Mouse (Mus musculus) kidney, postnatal 0 days (tissue): ENCODE data around the gene Prkacb. TPM values are rescaled to one million over a fixed set of nuclear protein-coding genes. Genes with fewer than 3 reads are reported as not detected.

Experiments used
- ATAC-seq: fragments of 200-750 bp; cut with Nextera tagmentation; replicated peaks from 2 replicates; pipeline ENCODE4 v1.8.0; 2017; ENCODE audit warnings: low read depth, moderate number of reproducible peaks, moderate TSS enrichment, moderate library complexity; ENCODE audit not compliant: low FRiP score
- DNase-seq: peaks from one replicate; pipeline ENCODE4 v3.0.0-alpha.2; 2016; ENCODE audit warnings: low spot score
- H3K27ac ChIP-seq: fragments of 300-500 bp; sonication (generic); 2 replicates; pipeline ENCODE4 v1.5.1; 2014; ENCODE audit warnings: mild to moderate bottlenecking
- H3K27me3 ChIP-seq: fragments of 300-500 bp; sonication (generic); 2 replicates; pipeline ENCODE4 v1.6.1; 2014; ENCODE audit warnings: low read length, mixed read lengths; ENCODE audit not compliant: insufficient read depth
- H3K36me3 ChIP-seq: fragments of 300-500 bp; sonication (generic); 2 replicates; pipeline ENCODE4 v1.6.1; 2014; ENCODE audit warnings: low read length, mixed read lengths; ENCODE audit not compliant: insufficient read depth
- H3K4me1 ChIP-seq: fragments of 300-500 bp; sonication (generic); replicated peaks from 2 replicates; pipeline ENCODE4 v1.6.1; 2014; ENCODE audit warnings: antibody characterized with exemption, low read length, mixed read lengths; ENCODE audit not compliant: insufficient read depth
- H3K4me2 ChIP-seq: fragments of 300-500 bp; sonication (generic); 2 replicates; pipeline ENCODE4 v1.6.1; 2014; ENCODE audit warnings: mild to moderate bottlenecking, low read length, moderate library complexity, mixed read lengths
- H3K4me3 ChIP-seq: fragments of 300-500 bp; sonication (generic); replicated peaks from 2 replicates; pipeline ENCODE4 v1.5.1; 2014; ENCODE audit warnings: low read depth, low read length
- H3K9ac ChIP-seq: fragments of 300-500 bp; sonication (generic); 2 replicates; pipeline ENCODE4 v1.6.1; 2014; ENCODE audit warnings: low read depth, low read length
- H3K9me3 ChIP-seq: fragments of 300-500 bp; sonication (generic); replicated peaks from 2 replicates; pipeline ENCODE4 v1.6.1; 2016; ENCODE audit warnings: low read length, inconsistent platforms, mixed read lengths
- CTCF ChIP-seq: IDR thresholded peaks from 2 replicates; pipeline ENCODE4 v1.5.1; 2016; ENCODE audit warnings: antibody characterized with exemption, low read depth, mild to moderate bottlenecking, moderate library complexity
- WGBS: fragments of 180-500 bp; shearing (Covaris S2); extraction: QIAGEN DNeasy Blood & Tissue Kit; methylation state at CpG from one replicate; pipeline ENCODE4 v1.1.7; 2014; 5-methylcytosine and 5-hydroxymethylcytosine counted together
- polyA plus RNA-seq: library from polyadenylated mRNA; unstranded; fragments of >200 nt; fragmentation: Nextera tagmentation; extraction: Ambion mirVana; gene quantifications from 2 replicates; pipeline ENCODE4 v1.2.1, GENCODE M21; 2015

The Prkacb gene
- polyA plus RNA-seq, 1 experiment from 2014 or later: 48.0 TPM

GRCm38 (mm10) chr3:146704099-146704498, 108.7 kb downstream of the Prkacb start:
- TF ChIP-seq CTCF: no peak
- H3K4me3 ChIP-seq: no peak overlapping the region
- H3K27ac ChIP-seq: no peak overlapping the region
- DNase-seq: no peak
- no peaks in the 10 kb centered on the region for H3K9me3 ChIP-seq
- ATAC-seq: no peak
- H3K4me2 ChIP-seq: no peak overlapping the region
- H3K36me3 ChIP-seq: no peaks in the 10 kb centered on the region
- WGBS: 92% methylated on average over 4 of the region's 4 CpGs
- no peaks in the 10 kb centered on the region for H3K27me3 ChIP-seq
- H3K9ac ChIP-seq: no peak overlapping the region
- H3K4me1 ChIP-seq: no peaks in the 10 kb centered on the region

GRCm38 (mm10) chr3:146700051-146700450, 112.7 kb downstream of the Prkacb start:
- H3K27ac ChIP-seq: no peak overlapping the region
- TF ChIP-seq CTCF: no peak
- WGBS: 76% methylated on average over 11 of the region's 11 CpGs
- no peaks in the 10 kb centered on the region for H3K4me1 ChIP-seq
- no peaks in the 10 kb centered on the region for H3K9me3 ChIP-seq
- H3K9ac ChIP-seq: no peak overlapping the region
- H3K4me2 ChIP-seq: no peak overlapping the region
- no peak for DNase-seq
- no peaks in the 10 kb centered on the region for H3K27me3 ChIP-seq
- ATAC-seq: no peak
- H3K36me3 ChIP-seq: no peaks in the 10 kb centered on the region
- H3K4me3 ChIP-seq: no peak overlapping the region

GRCm38 (mm10) chr3:146698982-146699381, 113.8 kb downstream of the Prkacb start:
- no peaks in the 10 kb centered on the region for H3K36me3 ChIP-seq

GRCm38 (mm10) chr3:146692547-146692946, 120.2 kb downstream of the Prkacb start:
- no peaks in the 10 kb centered on the region for H3K36me3 ChIP-seq
- no peak overlapping the region for H3K9ac ChIP-seq
- H3K27ac ChIP-seq: no peak overlapping the region
- no peak for TF ChIP-seq CTCF
- 79% methylated on average over 5 of the region's 5 CpGs for WGBS
- no peak overlapping the region for H3K4me3 ChIP-seq
- no peak for DNase-seq
- no peak for ATAC-seq
- no peaks in the 10 kb centered on the region for H3K27me3 ChIP-seq
- no peaks in the 10 kb centered on the region for H3K9me3 ChIP-seq
- H3K4me1 ChIP-seq: no peaks in the 10 kb centered on the region
- H3K4me2 ChIP-seq: no peak overlapping the region

More at GRCm38 (mm10) chr3:146698982-146699381, 113.8 kb downstream of the Prkacb start:
- no peak overlapping the region for H3K4me3 ChIP-seq
- WGBS: 53% methylated on average over 11 of the region's 11 CpGs
- no peaks in the 10 kb centered on the region for H3K4me1 ChIP-seq
- no peak overlapping the region for H3K27ac ChIP-seq
- H3K4me2 ChIP-seq: no peak overlapping the region
- H3K9me3 ChIP-seq: no peaks in the 10 kb centered on the region
- TF ChIP-seq CTCF: no peak
- H3K27me3 ChIP-seq: no peaks in the 10 kb centered on the region
- no peak overlapping the region for H3K9ac ChIP-seq
- no peak for DNase-seq
- ATAC-seq: no peak

- Histone ChIP-seq H3K9me3 (no peaks in the 10 kb centered on the region), H3K4me2 (no peak overlapping the region), H3K27ac (no peak overlapping the region), H3K9ac (no peak overlapping the region), H3K4me3 (no peak overlapping the region), H3K27me3 (no peaks in the 10 kb centered on the region), H3K4me1 (peaks cover 5% of the 10 kb centered on the region), H3K36me3 (no peaks in the 10 kb centered on the region)
- ATAC-seq (no peak), DNase-seq (no peak)
- TF ChIP-seq CTCF: no peak
- WGBS: 76% methylated on average over 4 of the region's 4 CpGs
Observed at GRCm38 (mm10) chr3:146687121-146687725, 125.6 kb downstream of the Prkacb start.

GRCm38 (mm10) chr3:146686428-146686827, 126.4 kb downstream of the Prkacb start:
- 94% methylated on average over 8 of the region's 8 CpGs for WGBS
- TF ChIP-seq CTCF: no peak
- H3K9me3 ChIP-seq: no peaks in the 10 kb centered on the region
- DNase-seq (no peak), ATAC-seq (no peak)
- no peak overlapping the region for H3K27ac ChIP-seq
- no peaks in the 10 kb centered on the region for H3K36me3 ChIP-seq
- no peak overlapping the region for H3K9ac ChIP-seq
- H3K4me1 ChIP-seq: peaks cover 5% of the 10 kb centered on the region
- no peaks in the 10 kb centered on the region for H3K27me3 ChIP-seq
- no peak overlapping the region for H3K4me2 ChIP-seq
- H3K4me3 ChIP-seq: no peak overlapping the region
